Mouse (Mus musculus): ENCODE measurements around the gene Sugt1. TPM values are rescaled to one million over a fixed set of nuclear protein-coding genes. Genes with fewer than 3 reads are reported as not detected.

The Sugt1 gene
- polyA plus RNA-seq, 2 experiments, result 15.2 to 44.7 TPM

GRCm38 (mm10) chr14:79605881-79606280 is 18.4 kb downstream of the Sugt1 start:
- no peaks in the 10 kb centered on the region for H3K27me3 ChIP-seq (ENCODE audit: control insufficient read depth, insufficient read depth, low read length)
- 75% methylated on average over 2 of the region's 2 CpGs for WGBS (ENCODE audit: insufficient replicate concordance)
- DNase-seq (ENCODE audit: low read depth in 3 of 3, low spot score in 3 of 3) (no peak), ATAC-seq (ENCODE audit: insufficient read depth) (no peak)
- H3K9ac ChIP-seq (replicated peaks), result no peak overlapping the region
- H3K4me1 ChIP-seq (replicated peaks; ENCODE audit: control insufficient read depth in 2 of 2, insufficient read depth in 2 of 2, low read length in 1 of 2), result no peaks in the 10 kb centered on the region
- H3K4me3 ChIP-seq (ENCODE audit: insufficient read depth in 1 of 2, low read depth in 2 of 2, low read length in 2 of 2), result no peak overlapping the region
- TF ChIP-seq CTCF (IDR thresholded peaks at IDR 0.05; ENCODE audit: low read depth) (no peak), EP300 (IDR thresholded peaks at IDR 0.05; ENCODE audit: low read depth) (no peak)
- H3K36me3 ChIP-seq (replicated peaks; ENCODE audit: control insufficient read depth, insufficient read depth, low read depth), result peaks cover 9% of the 10 kb centered on the region
- H3K4me2 ChIP-seq (ENCODE audit: low read depth), result no peak overlapping the region
- H3K27ac ChIP-seq, result no peak overlapping the region
- no peaks in the 10 kb centered on the region for H3K9me3 ChIP-seq (ENCODE audit: control insufficient read depth, low read length)

GRCm38 (mm10) chr14:79606392-79606791 is 18.9 kb downstream of the Sugt1 start:
- Histone ChIP-seq H3K4me3 (ENCODE audit: insufficient read depth in 1 of 2, low read depth in 2 of 2, low read length in 2 of 2) (no peak overlapping the region), H3K9me3 (ENCODE audit: control insufficient read depth, low read length) (no peaks in the 10 kb centered on the region), H3K36me3 (replicated peaks; ENCODE audit: control insufficient read depth, insufficient read depth, low read depth) (peaks cover 9% of the 10 kb centered on the region), H3K27me3 (ENCODE audit: control insufficient read depth, insufficient read depth, low read length) (no peaks in the 10 kb centered on the region), H3K9ac (replicated peaks) (no peak overlapping the region), H3K27ac (no peak overlapping the region), H3K4me1 (replicated peaks; ENCODE audit: control insufficient read depth in 2 of 2, insufficient read depth in 2 of 2, low read length in 1 of 2) (no peaks in the 10 kb centered on the region), H3K4me2 (ENCODE audit: low read depth) (no peak overlapping the region)
- ATAC-seq (ENCODE audit: insufficient read depth) (no peak), DNase-seq (ENCODE audit: low read depth in 3 of 3, low spot score in 3 of 3) (no peak)
- WGBS (ENCODE audit: insufficient replicate concordance), result 71% methylated on average over 6 of the region's 6 CpGs
- TF ChIP-seq CTCF (IDR thresholded peaks at IDR 0.05; ENCODE audit: low read depth) (no peak), EP300 (IDR thresholded peaks at IDR 0.05; ENCODE audit: low read depth) (no peak)

GRCm38 (mm10) chr14:79606867-79607266 is 19.4 kb downstream of the Sugt1 start:
- TF ChIP-seq CTCF (IDR thresholded peaks at IDR 0.05; ENCODE audit: low read depth), result no peak
- TF ChIP-seq EP300 (IDR thresholded peaks at IDR 0.05; ENCODE audit: low read depth), result no peak
- H3K36me3 ChIP-seq (replicated peaks; ENCODE audit: control insufficient read depth, insufficient read depth, low read depth), result peaks cover 9% of the 10 kb centered on the region
- ATAC-seq (ENCODE audit: insufficient read depth), result no peak
- no peak overlapping the region for H3K9ac ChIP-seq (replicated peaks)
- H3K4me3 ChIP-seq (ENCODE audit: insufficient read depth in 1 of 2, low read depth in 2 of 2, low read length in 2 of 2), result no peak overlapping the region
- DNase-seq (ENCODE audit: low read depth in 3 of 3, low spot score in 3 of 3), result no peak
- no peaks in the 10 kb centered on the region for H3K4me1 ChIP-seq (replicated peaks; ENCODE audit: control insufficient read depth in 2 of 2, insufficient read depth in 2 of 2, low read length in 1 of 2)
- H3K4me2 ChIP-seq (ENCODE audit: low read depth), result no peak overlapping the region
- WGBS (ENCODE audit: insufficient replicate concordance), result 76% methylated on average over 3 of the region's 3 CpGs
- no peaks in the 10 kb centered on the region for H3K27me3 ChIP-seq (ENCODE audit: control insufficient read depth, insufficient read depth, low read length)
- H3K9me3 ChIP-seq (ENCODE audit: control insufficient read depth, low read length), result no peaks in the 10 kb centered on the region
- no peak overlapping the region for H3K27ac ChIP-seq

- no peaks in the 10 kb centered on the region for H3K9me3 ChIP-seq (ENCODE audit: control insufficient read depth, low read length)
- no peak overlapping the region for H3K4me2 ChIP-seq (ENCODE audit: low read depth)
- no peaks in the 10 kb centered on the region for H3K27me3 ChIP-seq (ENCODE audit: control insufficient read depth, insufficient read depth, low read length)
- no peak for ATAC-seq (ENCODE audit: insufficient read depth)
- TF ChIP-seq EP300 (IDR thresholded peaks at IDR 0.05; ENCODE audit: low read depth), result no peak
- TF ChIP-seq CTCF (IDR thresholded peaks at IDR 0.05; ENCODE audit: low read depth), result no peak
- no peak for DNase-seq (ENCODE audit: low read depth in 3 of 3, low spot score in 3 of 3)
- peaks cover 10% of the 10 kb centered on the region for H3K36me3 ChIP-seq (replicated peaks; ENCODE audit: control insufficient read depth, insufficient read depth, low read depth)
- 83% methylated on average over 4 of the region's 4 CpGs for WGBS (ENCODE audit: insufficient replicate concordance)
- H3K27ac ChIP-seq, result no peak overlapping the region
- no peak overlapping the region for H3K4me3 ChIP-seq (ENCODE audit: insufficient read depth in 1 of 2, low read depth in 2 of 2, low read length in 2 of 2)
- H3K4me1 ChIP-seq (replicated peaks; ENCODE audit: control insufficient read depth in 2 of 2, insufficient read depth in 2 of 2, low read length in 1 of 2), result no peaks in the 10 kb centered on the region
- no peak overlapping the region for H3K9ac ChIP-seq (replicated peaks)
Observed at GRCm38 (mm10) chr14:79607352-79607751, 19.9 kb downstream of the Sugt1 start.

GRCm38 (mm10) chr14:79608286-79608685 is 20.8 kb downstream of the Sugt1 start:
- DNase-seq (ENCODE audit: low read depth in 3 of 3, low spot score in 3 of 3) (no peak), ATAC-seq (ENCODE audit: insufficient read depth) (no peak)
- Histone ChIP-seq H3K4me1 (replicated peaks; ENCODE audit: control insufficient read depth in 2 of 2, insufficient read depth in 2 of 2, low read length in 1 of 2) (no peaks in the 10 kb centered on the region), H3K9me3 (ENCODE audit: control insufficient read depth, low read length) (no peaks in the 10 kb centered on the region), H3K27me3 (ENCODE audit: control insufficient read depth, insufficient read depth, low read length) (no peaks in the 10 kb centered on the region), H3K4me3 (ENCODE audit: insufficient read depth in 1 of 2, low read depth in 2 of 2, low read length in 2 of 2) (no peak overlapping the region), H3K27ac (no peak overlapping the region), H3K4me2 (ENCODE audit: low read depth) (no peak overlapping the region), H3K9ac (replicated peaks) (no peak overlapping the region), H3K36me3 (replicated peaks; ENCODE audit: control insufficient read depth, insufficient read depth, low read depth) (peaks cover 14% of the 10 kb centered on the region)
- TF ChIP-seq EP300 (IDR thresholded peaks at IDR 0.05; ENCODE audit: low read depth) (no peak), CTCF (IDR thresholded peaks at IDR 0.05; ENCODE audit: low read depth) (no peak)
- WGBS (ENCODE audit: insufficient replicate concordance), result 80% methylated on average over 6 of the region's 6 CpGs
